15 mouse cellular contexts compared by ENCODE assay signal in the genomic region with DNA sequence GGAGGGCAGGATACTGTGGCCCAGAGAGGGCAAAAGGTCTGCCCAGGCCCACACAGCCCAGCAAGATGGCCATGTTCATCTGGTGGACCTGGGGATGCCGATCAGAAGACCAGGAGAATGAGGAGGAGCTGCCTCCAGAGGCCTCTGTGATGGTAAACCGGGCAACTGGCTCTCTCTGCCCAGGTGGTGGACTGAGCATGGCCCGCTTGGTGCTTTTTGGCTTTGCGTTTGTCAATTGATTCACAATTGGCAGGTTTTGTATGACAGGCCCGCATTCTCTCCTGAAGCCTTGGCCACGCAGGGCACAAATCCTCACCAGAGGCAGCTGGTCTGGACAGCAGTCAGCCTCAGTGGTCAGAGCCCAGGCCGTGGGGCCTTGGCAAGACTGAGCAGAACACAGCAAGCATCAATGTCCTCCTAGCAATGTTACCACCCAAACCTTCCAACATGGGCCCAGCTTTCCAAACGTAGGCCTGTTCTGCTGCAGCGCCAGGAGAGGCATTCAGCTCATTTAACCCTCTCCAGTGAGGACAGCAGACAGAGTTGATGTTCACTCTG. TPM values are rescaled to one million over a fixed set of nuclear protein-coding genes. Genes with fewer than 3 reads are reported as not detected.
DNase-seq lines count a peak whose midpoint lies in the region; ATAC-seq and TF ChIP-seq lines count a peak whose summit lies in the region.
"Had no signal": no experiment of that assay in that cellular context is flagged by ENCODE, and none has a peak within 500 bp of the region (broad histone marks: within the 10 kb centered on the region; RNA-seq: fewer than 3 reads in every experiment).

No protein-coding gene starts in this region.

- DNase-seq in gastrocnemius, postnatal 36 days: peak; percentile 5 to 18
- DNase-seq in gastrocnemius, postnatal 25 days: no peak
- no peak for DNase-seq in lung, postnatal 14 days
- no peak for DNase-seq in midbrain, postnatal 0 days (ENCODE audit: low spot score)
- no peak for DNase-seq in spleen, postnatal 36 days (ENCODE audit: low spot score in 2 of 2)
- no peak for DNase-seq in thymus, postnatal 14 days
- DNase-seq: adrenal gland, postnatal 25 days; cerebellum, adult 8-10 months; kidney, adult 11 months; lung, postnatal 4 days had no signal

- H3K4me2 ChIP-seq in lung, embryonic 15.5 days: peak overlapping the region; percentile 75; the same call in 1 of the 2 replicates
- H3K4me2 ChIP-seq in hindbrain, embryonic 15.5 days: peak overlapping the region; percentile 95
- H3K4me2 ChIP-seq in midbrain, postnatal 0 days (ENCODE audit: low read depth, low read length, poor library complexity, severe bottlenecking): no peak overlapping the region

- no peak overlapping the region for H3K4me3 ChIP-seq in lung, embryonic 15.5 days
- H3K4me3 ChIP-seq in hindbrain, embryonic 15.5 days: no peak overlapping the region
- no peak overlapping the region for H3K4me3 ChIP-seq in midbrain, postnatal 0 days (ENCODE audit: low read depth, low read length)
- H3K4me3 ChIP-seq: erythroblast, embryonic 14.5 days had no signal

- no peak overlapping the region for H3K27ac ChIP-seq in lung, embryonic 15.5 days
- no peak overlapping the region for H3K27ac ChIP-seq in hindbrain, embryonic 15.5 days (replicated peaks)
- no peak overlapping the region for H3K27ac ChIP-seq in midbrain, postnatal 0 days (ENCODE audit: low read depth, low read length)

- 83% methylated on average over 9 of the region's 9 CpGs for WGBS in lung, embryonic 15.5 days
- WGBS in hindbrain, embryonic 15.5 days: 82% methylated on average over 9 of the region's 9 CpGs
- WGBS in midbrain, postnatal 0 days: 78% methylated on average over 9 of the region's 9 CpGs

- ATAC-seq in lung, embryonic 15.5 days (ENCODE audit: borderline replicate concordance, extremely low read depth, low FRiP score, low TSS enrichment): no peak
- ATAC-seq in hindbrain, embryonic 15.5 days (ENCODE audit: low FRiP score, low read depth): no peak
- no peak for ATAC-seq in midbrain, postnatal 0 days (ENCODE audit: low FRiP score)

- H3K36me3 ChIP-seq in lung, embryonic 15.5 days: no peaks in the 10 kb centered on the region
- H3K36me3 ChIP-seq in hindbrain, embryonic 15.5 days: no peaks in the 10 kb centered on the region
- H3K36me3 ChIP-seq in midbrain, postnatal 0 days (ENCODE audit: insufficient read depth, low read length): no peaks in the 10 kb centered on the region
- H3K36me3 ChIP-seq: limb, embryonic 15.5 days; stomach, embryonic 15.5 days had no signal

- no peaks in the 10 kb centered on the region for H3K27me3 ChIP-seq in lung, embryonic 15.5 days
- H3K27me3 ChIP-seq in hindbrain, embryonic 15.5 days: no peaks in the 10 kb centered on the region
- no peaks in the 10 kb centered on the region for H3K27me3 ChIP-seq in midbrain, postnatal 0 days (ENCODE audit: insufficient read depth, low read length)
- H3K27me3 ChIP-seq: limb, embryonic 15.5 days; stomach, embryonic 15.5 days had no signal

- H3K4me1 ChIP-seq in lung, embryonic 15.5 days: peaks cover 41% of the 10 kb centered on the region
- H3K4me1 ChIP-seq in hindbrain, embryonic 15.5 days (replicated peaks): peaks cover 38% of the 10 kb centered on the region
- H3K4me1 ChIP-seq in midbrain, postnatal 0 days (ENCODE audit: insufficient read depth, low read length): peaks cover 22% of the 10 kb centered on the region

- no peaks in the 10 kb centered on the region for H3K9me3 ChIP-seq in lung, embryonic 15.5 days
- H3K9me3 ChIP-seq in hindbrain, embryonic 15.5 days: no peaks in the 10 kb centered on the region
- no peaks in the 10 kb centered on the region for H3K9me3 ChIP-seq in midbrain, postnatal 0 days (ENCODE audit: low read length)
- H3K9me3 ChIP-seq: limb, embryonic 15.5 days; stomach, embryonic 15.5 days had no signal

- TF ChIP-seq CTCF in midbrain, postnatal 0 days (IDR thresholded peaks at IDR 0.05): no peak

- H3K9ac ChIP-seq in lung, embryonic 15.5 days: no peak overlapping the region
- no peak overlapping the region for H3K9ac ChIP-seq in hindbrain, embryonic 15.5 days
- 0 out of 2 replicates have a peak overlapping the region, but pooled peaks have one; percentile 8 for H3K9ac ChIP-seq in midbrain, postnatal 0 days (replicated peaks; ENCODE audit: low read length, poor library complexity, severe bottlenecking)

- intact Hi-C loops in gastrocnemius, postnatal 36 days (cut with DNase I): no loop called here

RNA-seq across cellular contexts. Expression of gene Csnk1e, which starts 12.3 kb away (rescaled TPM):
- total RNA-seq in gastrocnemius, postnatal 36 days (2021): 10 to 100 TPM; 46.7 to 50.7 TPM
- 10 to 100 TPM; 43.1 to 43.9 TPM for total RNA-seq in gastrocnemius, postnatal 25 days (2021)
- 97.2 and 99.0 TPM in 2 replicates for polyA plus RNA-seq in lung, embryonic 15.5 days (2015; fragmentation: Nextera tagmentation; extraction: Ambion mirVana)
- 229 and 234 TPM in 2 replicates for polyA plus RNA-seq in hindbrain, embryonic 15.5 days (2015; fragmentation: Nextera tagmentation; extraction: Ambion mirVana)
- total RNA-seq in midbrain, postnatal 0 days (2014; rRNA removed): 378 and 384 TPM in 2 replicates
- 153 and 195 TPM in 2 replicates for polyA plus RNA-seq in midbrain, postnatal 0 days (2015; fragmentation: Nextera tagmentation; extraction: Ambion mirVana)

RNA-seq across cellular contexts. Expression of gene Tmem184b, which starts 39.7 kb away (rescaled TPM):
- total RNA-seq in gastrocnemius, postnatal 36 days (2021): 10 to 100 TPM; 23.2 to 30.0 TPM
- 10 to 100 TPM; 28.4 to 30.4 TPM for total RNA-seq in gastrocnemius, postnatal 25 days (2021)
- polyA plus RNA-seq in lung, embryonic 15.5 days (2015; fragmentation: Nextera tagmentation; extraction: Ambion mirVana): 76.4 and 76.5 TPM in 2 replicates
- 45.7 and 51.6 TPM in 2 replicates for polyA plus RNA-seq in hindbrain, embryonic 15.5 days (2015; fragmentation: Nextera tagmentation; extraction: Ambion mirVana)
- total RNA-seq in midbrain, postnatal 0 days (2014; rRNA removed): 54.9 and 75.7 TPM in 2 replicates
- polyA plus RNA-seq in midbrain, postnatal 0 days (2015; fragmentation: Nextera tagmentation; extraction: Ambion mirVana): 30.1 and 33.3 TPM in 2 replicates

Comparison
In these comparisons a context has a peak if more than half of its experiments do, and no peak if none do; other contexts are left out.
1. DNase-seq: peak in gastrocnemius, postnatal 36 days (2 of 2); none in gastrocnemius, postnatal 25 days (single experiment), lung, postnatal 14 days (single experiment), midbrain, postnatal 0 days (single experiment), spleen, postnatal 36 days (0 of 2) and thymus, postnatal 14 days (single experiment).